Mouse (Mus musculus): ENCODE results near the gene Tln1.
A peak's percentile ranks its signal among the peaks of the same experiment; 100 is the strongest.
"Not testable (repeated sequence)": the region's sequence is repeated elsewhere in the genome, so short reads cannot be mapped to it uniquely, and the experiment has no call there.

Gene Tln1

DNA sequence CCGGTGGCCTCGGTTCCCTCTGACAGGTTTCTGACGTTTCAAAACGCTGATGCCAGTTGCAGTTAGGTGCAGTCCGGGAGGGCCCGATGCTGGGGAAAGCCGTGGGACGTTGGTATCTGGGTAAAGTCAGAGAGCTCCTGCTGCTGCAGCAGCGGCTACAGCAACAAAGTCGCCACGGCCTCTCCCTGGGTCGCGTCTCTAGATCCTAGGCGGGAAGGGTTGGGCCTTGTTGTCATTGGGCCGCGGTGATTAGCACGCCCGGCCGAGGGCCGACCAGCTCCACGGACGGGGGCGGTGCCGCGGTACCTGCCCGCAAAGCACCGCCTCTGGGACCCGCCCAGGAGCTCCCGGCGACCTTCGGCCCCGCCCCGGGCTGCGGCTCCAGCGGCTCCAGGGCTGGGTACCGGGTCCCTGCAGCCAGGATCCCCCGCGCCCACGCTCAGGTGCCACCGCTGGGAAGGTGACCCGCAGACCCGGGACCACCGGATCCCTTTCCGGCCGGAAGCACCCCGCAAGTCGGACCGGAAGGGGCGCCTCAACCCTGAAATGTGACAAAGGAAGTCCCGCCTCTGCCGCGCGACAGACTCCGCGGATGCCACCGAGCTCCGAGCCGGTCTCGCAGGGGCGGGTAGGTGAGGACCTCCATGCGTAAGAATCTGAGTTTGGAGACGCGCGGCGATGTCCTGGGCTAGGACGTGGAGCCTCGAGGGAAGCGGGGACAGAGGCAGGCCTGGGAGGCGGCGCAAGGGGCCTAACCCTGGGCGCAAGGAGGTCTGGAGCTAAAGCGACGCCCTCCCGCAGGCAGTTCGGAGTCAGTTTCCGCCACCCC lies 16.1 kb upstream of the Tln1 start, which contains the start of the genes Rgp1 and Gba2:
Rgp1 (plus strand) TSS at position 340 of the 829 bp plus-strand sequence.
Gba2 (minus strand) TSS at position 498 of the 829 bp plus-strand sequence.
- peak; percentile 86 to 87 for DNase-seq (ENCODE audit: low spot score in 2 of 2)

DNA sequence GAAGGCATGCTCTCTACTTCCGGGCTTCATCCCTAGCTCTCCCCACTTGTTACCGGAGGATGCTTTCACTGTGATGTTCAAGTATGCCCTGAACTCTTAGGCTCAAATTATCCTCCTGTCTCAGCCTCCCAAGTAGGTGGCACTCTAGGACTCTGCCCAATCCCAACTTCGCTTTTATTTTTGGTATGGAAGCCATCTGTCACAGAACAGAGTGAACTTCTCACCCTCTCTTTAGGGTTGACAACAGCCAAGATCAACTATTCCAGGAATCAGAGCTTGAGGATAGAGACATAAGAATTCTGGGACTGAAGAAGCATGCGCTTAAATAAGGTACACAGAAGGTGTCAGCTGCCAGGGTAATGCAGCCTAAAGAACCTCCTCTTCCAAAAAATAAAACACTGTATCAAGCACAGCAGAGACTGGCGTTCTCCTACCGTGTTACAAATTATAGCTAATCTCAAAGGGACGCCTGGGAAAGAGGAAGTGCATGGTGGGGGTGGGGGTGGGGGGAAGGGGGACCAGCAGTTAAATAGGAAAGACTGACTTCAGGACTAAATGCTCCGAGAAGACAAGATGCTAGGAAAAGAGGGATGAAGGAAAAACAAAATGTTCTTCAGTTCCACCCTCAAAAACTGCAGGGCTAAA lies 14.9 kb upstream of the Tln1 start:
- peak in 1 of 2 experiments; percentile 38 for DNase-seq (ENCODE audit: low spot score in 2 of 2)

DNA sequence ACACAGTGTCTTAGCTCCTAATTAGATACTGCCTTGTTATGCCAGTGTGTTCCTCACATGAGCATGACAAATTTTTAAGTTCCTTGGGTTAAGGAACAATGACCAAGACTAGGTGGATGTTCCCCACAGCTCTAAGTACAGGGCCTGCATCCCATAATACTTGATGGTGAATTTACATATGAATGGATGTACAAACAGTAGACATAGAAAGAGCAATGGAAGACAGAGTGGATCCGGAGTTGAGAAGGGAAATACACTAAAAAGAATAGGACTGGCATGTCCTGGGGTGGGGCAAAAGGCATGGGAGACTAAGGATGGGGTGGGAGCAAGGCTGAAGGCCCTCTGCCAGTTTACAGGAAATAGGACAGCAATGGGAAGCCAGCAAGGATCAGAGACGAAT lies 12.9 kb upstream of the Tln1 start:
- DNase-seq (ENCODE audit: low spot score in 2 of 2) = no peak

DNA sequence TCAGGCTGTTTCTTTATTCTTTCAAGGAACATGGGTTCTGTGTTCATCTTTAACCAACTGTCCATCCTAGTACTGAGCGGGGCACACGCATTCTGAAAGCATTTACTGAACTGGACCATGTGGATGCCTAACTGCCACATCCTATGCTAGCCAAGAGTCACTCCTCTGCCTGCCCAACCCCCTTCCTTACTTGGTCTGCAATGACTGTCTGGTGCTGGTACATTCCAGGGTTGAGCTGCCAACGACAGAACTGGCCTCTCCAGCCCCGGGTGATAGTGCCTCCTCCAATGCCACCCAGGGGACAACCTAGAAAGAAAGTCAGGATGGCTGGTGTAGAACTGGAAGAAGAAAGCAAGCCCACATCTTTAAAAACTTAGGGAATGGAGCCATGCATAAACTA lies 11.1 kb upstream of the Tln1 start:
- no peak for DNase-seq (ENCODE audit: low spot score in 2 of 2)

DNA sequence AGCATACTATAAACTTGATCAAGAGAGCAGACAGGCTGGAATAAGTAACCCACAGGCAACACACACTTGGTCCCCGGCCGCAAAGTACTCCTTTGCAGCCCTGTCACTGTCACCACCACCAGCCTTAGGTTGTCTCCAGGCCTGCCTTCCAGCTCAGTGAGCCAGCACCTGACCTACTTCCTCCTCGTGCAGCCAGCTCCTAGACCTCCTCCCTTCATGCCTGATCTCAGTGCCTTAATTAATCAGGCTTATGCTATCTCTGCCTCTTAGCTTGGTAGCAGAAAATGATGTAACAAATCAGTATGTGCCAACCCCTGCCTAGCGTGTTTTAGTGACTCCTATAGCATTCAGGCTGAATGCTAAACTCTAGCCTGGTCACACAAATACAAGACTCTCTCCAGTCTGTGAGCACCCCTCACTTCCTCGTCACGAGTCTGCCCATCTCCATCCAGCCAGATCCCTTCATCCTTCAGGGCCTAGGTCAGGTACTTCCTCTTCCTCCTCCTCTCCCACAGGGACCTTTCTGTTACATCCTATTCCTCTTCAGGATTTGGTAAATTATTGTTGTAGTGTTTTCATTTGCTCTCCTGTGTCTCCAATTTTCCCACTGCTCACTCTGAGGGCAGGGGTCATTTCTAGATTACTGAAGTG lies 9.0 kb upstream of the Tln1 start:
- DNase-seq (ENCODE audit: low spot score in 2 of 2) = no peak

DNA sequence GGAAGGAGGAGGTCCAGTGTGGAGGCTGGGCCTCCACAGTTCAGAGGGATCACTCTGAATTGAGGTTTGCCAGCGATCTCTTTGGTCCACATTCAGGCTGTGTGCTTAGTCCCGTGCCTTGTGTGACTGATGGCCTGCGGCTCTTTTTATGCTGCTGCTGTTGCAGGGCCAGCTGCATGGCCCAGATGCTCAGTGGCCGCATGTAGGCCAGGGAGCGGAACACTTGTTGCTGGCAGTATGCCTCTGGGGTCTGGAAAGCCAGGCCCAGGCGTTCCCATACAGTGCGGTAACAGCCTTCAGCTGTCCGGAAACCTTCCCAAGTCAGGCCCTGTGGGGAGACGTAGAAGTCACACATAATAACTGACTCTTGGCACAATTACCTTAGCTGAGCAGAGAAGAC lies 4.6 kb upstream of the Tln1 start:
- DNase-seq (ENCODE audit: low spot score in 2 of 2) = no peak

DNA sequence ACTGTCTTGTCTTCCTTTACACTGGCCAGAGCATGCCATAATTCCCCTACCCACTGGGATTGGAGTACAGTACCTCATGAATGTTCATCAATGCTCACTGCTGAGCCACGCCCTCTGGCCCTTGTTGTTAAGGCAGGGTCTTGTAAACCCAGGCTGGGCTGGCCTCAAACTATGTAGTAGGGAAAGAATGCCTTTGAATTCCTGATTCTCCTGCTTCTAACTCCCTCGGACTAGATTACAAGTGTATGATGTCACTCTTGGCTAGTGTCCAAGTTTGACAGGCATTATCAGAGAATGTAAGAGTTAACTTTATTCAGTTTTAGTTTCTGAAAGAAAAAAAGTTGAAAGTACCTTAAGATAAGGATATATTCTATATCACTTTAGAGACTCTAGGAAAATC lies 1.7 kb upstream of the Tln1 start:
- no peak for DNase-seq (ENCODE audit: low spot score in 2 of 2)

DNA sequence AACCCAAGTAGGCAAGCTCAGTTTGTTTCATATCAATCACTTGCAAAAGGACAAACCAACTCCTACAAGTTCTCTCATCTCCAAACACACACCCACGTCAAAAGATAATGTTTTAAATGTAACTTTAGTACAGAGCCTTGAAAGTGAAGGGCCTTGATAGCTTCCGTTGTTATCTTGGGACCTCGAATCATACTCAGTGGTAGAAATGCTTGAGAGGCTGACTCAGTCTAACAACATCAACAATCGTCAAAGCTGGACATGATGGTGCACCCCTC lies 1.0 kb upstream of the Tln1 start:
- DNase-seq (ENCODE audit: low spot score in 2 of 2) = no peak

DNA sequence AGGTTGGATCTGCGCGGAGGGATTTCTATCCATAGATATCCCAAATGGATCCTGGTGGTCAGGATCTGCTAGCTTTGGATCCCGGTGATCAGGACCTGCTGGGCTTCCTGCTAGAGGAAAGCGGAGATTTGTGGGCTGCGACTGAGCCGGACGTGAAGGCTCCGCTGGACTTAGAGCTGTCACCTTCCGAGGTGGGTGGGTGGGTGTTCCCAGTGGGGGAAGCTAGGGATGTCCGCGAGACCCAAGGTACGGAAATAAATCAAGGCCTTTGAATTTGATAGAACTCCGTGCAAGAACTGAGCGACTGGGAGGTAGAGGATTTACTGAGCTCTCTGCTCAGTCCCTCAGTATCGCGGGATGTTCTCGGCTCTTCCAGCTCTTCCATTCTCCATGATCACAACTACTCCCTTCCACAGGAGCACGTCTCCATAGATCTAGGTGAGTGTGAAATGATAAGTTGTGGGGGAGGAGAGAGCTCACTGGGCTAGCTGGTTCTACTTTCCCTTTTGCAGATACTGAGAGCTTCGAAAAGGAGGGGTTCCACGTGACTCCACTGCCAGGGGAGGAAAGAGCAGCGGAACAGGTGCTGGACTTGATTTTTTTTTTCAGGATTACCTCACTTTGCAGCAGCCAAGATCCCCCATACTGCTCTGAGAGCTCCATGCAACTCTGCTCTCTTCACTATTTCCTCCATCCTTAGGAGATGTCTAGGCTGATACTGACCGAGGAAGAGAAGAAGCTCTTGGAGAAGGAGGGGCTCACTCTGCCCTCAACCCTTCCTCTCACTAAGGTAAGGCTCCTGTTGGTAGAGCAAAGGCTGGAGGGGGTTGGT lies 494 bp upstream of the Tln1 start:
- DNase-seq (ENCODE audit: low spot score in 2 of 2) = no peak

DNA sequence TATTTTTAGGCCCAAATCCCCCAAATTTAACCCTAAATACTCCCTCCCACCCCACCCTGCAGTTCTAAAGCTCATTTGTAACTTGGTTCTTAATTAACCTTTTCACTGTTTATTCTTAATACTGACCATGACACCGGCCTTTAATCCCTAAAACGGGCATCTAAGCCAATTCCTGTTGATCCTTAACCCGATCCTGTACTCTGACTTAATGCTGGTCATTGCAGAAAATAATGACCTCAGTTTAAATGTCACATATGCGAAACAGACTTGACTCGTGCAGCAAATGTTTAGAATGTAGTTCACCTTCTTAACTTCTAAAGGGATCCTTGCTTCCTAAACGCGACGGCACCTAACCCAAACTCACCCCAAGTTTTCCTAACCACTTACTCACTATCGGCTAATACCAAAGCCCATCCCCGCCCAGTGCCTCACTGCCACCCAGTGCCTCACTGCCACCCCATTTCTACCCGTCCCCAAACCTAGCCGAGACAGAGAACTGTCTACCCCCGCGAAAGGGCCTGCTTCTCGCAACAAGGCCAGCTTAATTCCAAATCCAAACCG lies 975 bp downstream of the Tln1 start:
- no peak for DNase-seq (ENCODE audit: low spot score in 2 of 2)

DNA sequence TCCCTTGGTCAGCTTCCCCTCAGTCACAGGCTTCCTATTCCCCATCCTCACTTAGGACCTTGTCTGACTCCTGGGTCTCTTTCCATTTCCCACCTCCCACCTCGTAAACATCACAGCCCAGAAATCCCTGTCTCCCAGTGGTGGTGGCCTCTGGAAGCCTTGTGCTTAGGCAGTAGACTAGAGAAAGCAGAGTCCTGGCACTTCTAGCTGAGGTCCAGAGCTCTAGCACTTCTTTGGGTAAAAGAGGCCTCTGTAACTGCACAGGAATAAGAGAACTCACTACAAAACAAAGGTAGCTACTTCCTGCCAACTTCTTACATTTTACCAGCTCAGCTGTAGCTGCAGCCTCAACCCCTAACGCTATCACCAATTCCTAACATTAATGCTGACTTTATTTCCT lies 1.5 kb downstream of the Tln1 start:
- DNase-seq (ENCODE audit: low spot score in 2 of 2) = no peak

DNA sequence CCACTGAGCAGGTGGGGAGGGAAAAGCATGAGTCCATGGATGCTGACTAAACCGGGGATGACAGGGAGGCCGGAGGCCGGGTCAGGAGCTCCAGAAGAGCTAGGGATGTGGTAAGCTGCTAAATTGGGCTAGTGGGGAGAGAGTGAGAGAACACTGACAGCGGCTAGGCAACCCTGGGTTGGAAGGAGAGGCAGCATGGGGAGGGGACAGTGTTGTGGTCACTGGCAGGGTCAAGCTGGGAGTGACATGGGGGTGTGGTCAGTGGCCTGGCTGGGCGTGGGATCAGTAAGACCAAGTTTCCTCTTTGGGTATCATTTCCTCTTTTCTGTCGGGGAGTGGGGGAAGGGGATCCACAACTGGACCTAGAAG lies 2.3 kb downstream of the Tln1 start:
- no peak for DNase-seq (ENCODE audit: low spot score in 2 of 2)

DNA sequence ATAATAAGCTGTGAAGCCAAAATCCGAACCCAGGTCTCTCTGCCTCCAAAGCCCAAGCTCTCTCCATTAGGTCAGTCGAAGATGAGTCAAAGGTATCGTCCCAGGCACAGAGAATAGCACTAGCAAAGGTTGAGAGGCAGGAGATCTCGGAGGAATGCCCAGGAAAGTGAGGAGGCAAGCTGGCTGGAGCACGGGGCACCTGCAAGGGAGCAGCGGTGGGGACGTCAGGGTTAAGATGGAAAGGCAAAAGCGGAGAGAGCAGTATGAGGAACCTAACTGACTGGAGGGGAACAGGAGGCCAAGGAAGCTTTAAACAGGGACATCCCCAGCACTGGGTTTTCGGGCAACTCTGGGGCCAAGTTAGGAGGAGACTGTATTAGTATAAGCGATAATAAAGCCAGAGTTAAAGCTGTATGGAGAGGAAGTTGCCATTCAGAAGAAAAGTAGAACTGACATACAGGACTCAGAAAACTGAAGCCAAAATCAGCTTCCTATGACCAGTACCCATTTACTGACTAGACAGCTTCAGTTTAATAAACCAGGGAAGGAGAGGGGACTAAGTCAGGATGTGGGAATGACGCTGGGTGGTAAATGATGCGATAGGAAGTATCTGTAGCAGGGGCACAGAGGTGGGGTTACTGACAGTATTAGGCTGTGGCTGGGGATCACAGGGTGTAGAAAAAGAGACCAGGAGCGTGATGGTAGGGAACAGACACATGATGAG lies 2.8 kb downstream of the Tln1 start:
- DNase-seq (ENCODE audit: low spot score in 2 of 2) = no peak

DNA sequence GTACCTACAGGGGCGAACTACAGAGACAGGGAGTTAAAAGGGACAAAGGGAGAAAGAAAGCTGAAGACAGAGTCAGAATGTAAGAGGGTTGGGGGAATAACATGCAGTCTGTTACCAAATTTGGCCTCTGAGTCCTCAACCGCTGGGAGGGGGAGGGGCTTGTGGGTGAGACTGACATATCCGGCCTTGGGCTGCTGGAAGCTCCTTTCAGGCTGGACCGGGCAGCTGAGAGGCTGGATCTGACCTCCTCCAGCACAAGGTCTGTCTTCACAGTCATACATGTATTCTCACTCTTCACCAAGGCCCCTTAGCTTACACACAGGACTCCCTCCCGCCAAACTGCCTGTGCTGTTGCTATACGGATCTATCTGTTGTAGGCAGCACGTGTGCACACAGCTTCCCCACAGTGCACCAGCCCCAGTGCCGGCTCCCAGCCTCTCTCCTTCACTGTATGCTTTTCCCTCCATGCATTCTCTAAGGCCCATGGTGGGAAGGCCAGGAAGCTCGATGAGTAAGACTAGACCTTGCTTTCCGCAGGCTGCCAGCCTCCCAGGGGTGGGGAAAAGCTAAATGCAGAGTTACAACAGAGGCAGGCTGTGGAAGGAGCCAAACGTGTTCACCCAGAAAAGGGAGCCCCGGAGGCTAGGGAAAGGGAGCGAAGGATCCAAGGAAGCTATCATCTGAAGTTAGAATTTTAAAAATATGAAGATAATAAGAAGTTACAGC lies 3.7 kb downstream of the Tln1 start:
- no peak for DNase-seq (ENCODE audit: low spot score in 2 of 2)

DNA sequence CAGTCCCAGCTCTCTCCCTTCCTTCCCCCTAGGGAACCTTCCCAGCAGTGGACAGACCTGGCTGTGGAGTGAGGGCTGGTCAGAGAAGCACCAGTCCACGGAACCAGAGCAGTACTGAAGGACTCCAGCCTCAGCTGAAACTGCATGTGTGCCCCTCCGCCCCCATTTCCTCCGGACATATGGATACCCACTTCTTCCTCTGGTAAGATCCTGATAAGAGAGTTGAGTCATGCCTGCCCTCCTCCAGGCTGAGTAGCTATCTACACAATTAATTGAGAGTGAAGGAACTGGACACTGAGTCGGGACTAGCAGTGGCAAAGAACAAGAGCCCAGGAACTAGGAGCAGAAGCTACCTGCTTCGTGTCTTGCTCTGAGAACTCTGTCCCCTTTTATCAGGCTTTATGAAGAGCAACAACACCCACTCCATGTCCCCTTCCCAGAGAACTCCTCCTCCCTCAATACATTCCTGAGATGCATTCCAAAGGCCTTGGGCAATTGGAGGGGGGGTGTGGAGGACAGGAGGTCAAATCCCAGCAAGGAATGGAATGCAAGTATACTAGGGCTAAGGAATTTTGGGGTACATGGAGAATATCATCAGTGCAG lies 4.4 kb downstream of the Tln1 start:
- DNase-seq (ENCODE audit: low spot score in 2 of 2) = no peak

DNA sequence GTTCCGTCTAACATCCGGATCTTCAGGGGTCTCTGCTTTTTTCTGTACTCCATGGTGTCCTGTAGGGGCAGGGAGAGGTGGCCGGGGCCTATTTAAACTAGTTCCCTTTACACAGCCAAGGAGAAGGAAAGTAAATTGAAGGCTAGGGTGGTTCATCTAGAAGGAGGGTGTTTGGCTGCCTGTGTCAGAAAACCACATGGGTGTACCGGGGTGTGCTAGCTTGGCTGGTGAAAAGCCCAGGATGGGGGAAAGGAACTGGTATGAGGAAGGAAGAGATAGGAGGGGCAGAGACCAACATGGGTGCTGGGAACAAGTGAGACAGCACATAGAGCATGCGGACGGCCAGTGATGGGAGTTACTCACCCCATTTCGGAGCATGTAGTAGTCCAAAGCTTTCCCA lies 6.6 kb downstream of the Tln1 start:
- no peak for DNase-seq (ENCODE audit: low spot score in 2 of 2)

DNA sequence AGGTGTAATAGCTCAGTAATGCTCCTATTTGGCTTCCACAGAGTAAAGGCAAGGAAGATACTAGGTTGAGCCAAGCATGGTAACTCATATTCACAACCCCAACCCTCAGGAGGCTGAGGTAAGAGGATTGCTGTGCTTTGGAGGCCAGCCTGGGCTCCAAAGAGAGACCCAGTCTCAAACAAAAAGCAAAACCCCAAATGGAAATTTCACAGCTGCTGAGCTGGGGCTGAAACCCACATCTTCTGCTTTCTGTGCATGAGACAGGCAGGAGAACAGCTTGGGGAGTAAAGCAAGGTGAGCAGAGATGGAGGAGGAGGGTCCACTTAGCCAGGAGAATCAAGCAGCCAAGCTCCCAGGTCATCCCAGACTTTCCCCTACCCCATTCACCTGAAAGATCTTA lies 8.6 kb downstream of the Tln1 start:
- no peak for DNase-seq (ENCODE audit: low spot score in 2 of 2)

DNA sequence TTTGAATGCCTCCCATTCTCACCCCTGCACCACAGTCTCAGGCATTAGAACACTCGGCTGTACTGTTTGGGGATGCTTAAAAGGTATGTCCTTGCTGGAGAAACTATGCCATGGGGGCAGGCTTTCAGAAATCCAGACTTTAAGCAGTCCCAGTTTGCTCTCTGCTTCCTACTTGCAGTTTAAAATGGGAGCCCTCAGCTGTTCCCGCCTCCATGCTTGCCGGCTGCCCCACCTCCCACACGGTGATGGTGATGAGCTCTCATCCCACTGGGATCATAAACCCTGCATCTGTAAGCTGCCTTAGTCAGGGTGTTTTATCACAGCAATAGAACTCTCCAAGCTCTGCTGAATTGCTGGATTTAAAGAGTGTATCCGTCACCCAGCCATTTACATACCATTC lies 10.1 kb downstream of the Tln1 start:
- peak; percentile 66 to 82 for DNase-seq (ENCODE audit: low spot score in 2 of 2)

DNA sequence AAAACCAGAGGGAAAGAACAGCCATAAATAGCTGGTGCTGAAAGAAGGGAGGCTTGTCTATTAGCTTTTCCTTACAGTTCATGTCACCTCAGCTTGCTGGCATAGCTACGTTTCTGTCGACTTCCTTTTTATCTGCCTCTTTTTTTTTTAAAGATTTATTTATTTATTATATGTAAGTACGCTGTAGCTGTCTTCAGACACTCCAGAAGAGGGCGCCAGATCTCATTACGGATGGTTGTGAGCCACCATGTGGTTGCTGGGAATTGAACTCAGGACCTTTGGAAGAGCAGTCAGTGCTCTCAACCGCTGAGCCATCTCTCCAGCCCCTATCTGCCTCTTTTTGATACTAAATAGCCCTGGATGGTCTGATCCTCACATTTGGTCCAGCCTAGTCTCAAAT lies 10.6 kb downstream of the Tln1 start:
- not testable (repeated sequence) for DNase-seq (ENCODE audit: low spot score in 2 of 2)

DNA sequence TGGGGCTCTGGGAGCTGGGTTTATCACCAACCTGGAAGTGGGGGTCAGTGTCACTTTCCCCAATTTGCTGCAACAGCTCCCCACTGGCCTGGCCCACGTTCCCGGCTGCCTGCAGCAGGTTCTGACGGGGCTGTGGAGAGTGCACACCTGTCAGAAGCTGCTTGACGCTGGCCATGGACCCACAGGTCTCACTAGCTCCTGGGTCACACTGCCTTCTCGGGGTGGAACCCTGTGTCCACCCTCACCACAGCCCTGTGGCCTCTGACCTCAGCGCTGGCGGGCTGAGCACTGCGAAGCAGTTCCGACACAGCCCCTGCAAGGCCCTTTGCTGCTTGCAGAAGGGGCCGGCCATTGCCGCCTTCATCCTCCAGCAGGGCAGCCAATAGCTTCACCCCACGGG lies 13.4 kb downstream of the Tln1 start:
- no peak for DNase-seq (ENCODE audit: low spot score in 2 of 2)

Data from frontal cortex, postnatal 36 days (tissue).